Mouse (Mus musculus) liver, embryonic 14.5 days (tissue): ENCODE measurements around the gene Lrrc8b.

Source experiments
- CTCF ChIP-seq: IDR thresholded peaks from 2 replicates; pipeline ENCODE4 v1.5.1; 2016; ENCODE audit warnings: antibody characterized with exemption, low read depth, control low read depth
- EP300 ChIP-seq: IDR thresholded peaks from 2 replicates; pipeline ENCODE4 v1.6.1; 2016; ENCODE audit warnings: antibody characterized with exemption, low read depth

GRCm38 (mm10) chr5:105490211-105490610, 74.6 kb downstream of the Lrrc8b start:
- TF ChIP-seq CTCF (no peak), EP300 (no peak)
